Mouse (Mus musculus): ENCODE measurements around the gene Aptx. TPM values are rescaled to one million over a fixed set of nuclear protein-coding genes. Genes with fewer than 3 reads are reported as not detected.

Aptx gene
- 33.6 and 38.3 TPM in 2 replicates for polyA plus RNA-seq (2015; fragmentation: Nextera tagmentation; extraction: Ambion mirVana)

DNA sequence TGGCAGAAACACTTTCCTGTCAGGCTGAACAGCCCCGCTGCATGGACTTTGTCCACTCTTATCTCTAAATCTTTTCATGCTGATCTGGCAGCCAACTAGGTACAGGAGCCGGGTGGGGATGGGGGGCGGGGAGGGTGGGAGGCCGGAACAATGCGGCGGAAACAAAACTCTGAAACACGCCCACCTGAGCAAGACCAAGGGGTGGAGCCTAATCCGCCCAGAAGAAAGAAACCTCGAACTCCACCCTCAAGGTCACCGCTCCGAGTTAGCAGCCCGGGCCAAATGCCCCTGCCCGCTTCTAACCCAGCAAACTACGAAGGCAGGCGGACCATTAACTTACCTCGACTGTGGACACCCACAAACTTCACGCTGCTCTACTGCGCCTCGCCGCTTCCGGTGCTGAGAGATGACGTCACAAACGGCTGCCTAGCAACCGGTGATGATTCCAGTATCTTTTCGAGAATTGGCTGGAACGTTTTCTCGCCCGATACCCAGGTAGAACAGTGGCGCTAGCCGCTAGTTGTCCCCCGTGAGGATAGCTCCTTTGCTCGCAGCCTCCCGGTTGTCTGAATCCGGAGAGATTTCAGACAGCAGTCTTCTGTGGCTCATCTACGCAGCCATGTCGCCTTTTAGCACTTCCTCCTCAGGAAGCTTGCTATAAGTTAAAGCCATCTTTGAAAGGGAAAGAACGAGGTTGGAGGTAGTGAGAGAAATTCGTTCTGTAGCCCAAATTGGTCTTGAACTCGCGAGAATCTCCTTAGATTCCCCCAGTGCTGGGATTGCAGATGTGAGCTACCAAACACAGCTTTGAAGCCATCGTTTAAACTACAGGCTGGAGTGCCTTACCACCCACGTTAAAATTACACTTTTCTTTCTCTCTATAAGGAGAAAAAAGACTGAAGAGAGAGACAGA, at the start of gene Aptx:
Aptx (minus strand) TSS at position 398 of the 913 bp plus-strand sequence.

DNA sequence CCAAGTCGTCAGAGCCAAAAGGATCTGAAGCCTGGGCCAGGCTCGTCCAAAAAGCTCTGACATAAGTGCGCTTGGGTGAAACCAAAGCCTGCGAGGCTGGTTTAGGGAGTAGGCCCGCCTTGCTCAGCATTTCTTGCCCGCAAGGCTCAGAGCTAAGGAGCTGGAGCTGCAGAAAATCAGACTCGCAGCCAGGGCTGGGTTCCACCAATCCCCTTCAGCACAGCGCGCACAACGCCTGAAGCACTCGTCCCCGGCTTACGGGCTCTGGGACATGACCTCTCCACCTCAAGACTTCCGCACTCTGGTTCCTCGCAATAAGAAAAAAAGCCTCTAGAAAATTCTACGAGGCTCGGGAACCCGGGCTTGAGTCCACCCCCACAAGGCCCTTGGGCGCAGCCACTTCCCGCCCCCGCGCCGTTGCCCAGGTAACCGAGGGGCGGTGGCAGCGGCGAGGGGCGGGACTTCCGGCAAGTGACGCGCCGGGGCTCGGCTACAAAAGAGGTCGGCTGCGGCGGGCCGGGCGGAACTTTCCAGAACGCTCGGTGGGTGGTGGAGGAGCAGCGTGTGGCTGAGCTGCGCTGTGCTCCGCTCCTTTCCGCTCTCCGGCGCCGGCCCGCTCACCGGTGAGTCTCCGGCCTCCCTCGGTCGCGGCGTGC, 19.1 kb upstream of the Aptx start, which contains the start of gene Dnaja1:
Dnaja1 (plus strand) TSS at position 140 of the 656 bp plus-strand sequence.

MicroRNA genes within 50 kb of the gene (microRNA counts, 519-probe panel; counts per million panel counts)
- microRNA mmu-miR-207 = 40.5 counts per million

Small RNAs within 50 kb of the gene (microRNA-seq; reads per million reads assigned to microRNA genes)
- not detected for gene Mir207

Other genes with a start within 250 kb of the Aptx start
- gene Tmem215, start 231.0 kb downstream of the Aptx start, polyA plus RNA-seq (2015; fragmentation: Nextera tagmentation; extraction: Ambion mirVana) = 3.5 and 4.1 TPM in 2 replicates
- 563 and 606 TPM in 2 replicates for gene Dnaja1, start 19.0 kb upstream of the Aptx start, polyA plus RNA-seq (2015; fragmentation: Nextera tagmentation; extraction: Ambion mirVana)
- gene Smu1, start 54.7 kb upstream of the Aptx start, polyA plus RNA-seq (2015; fragmentation: Nextera tagmentation; extraction: Ambion mirVana) = 88.7 and 90.5 TPM in 2 replicates
- 6.8 and 7.7 TPM in 2 replicates for gene B4galt1, start 150.8 kb upstream of the Aptx start, polyA plus RNA-seq (2015; fragmentation: Nextera tagmentation; extraction: Ambion mirVana)
- gene Spink4, start 216.9 kb upstream of the Aptx start, polyA plus RNA-seq (2015; fragmentation: Nextera tagmentation; extraction: Ambion mirVana) = not detected in 2 replicates
- gene Bag1, start 245.1 kb upstream of the Aptx start, polyA plus RNA-seq (2015; fragmentation: Nextera tagmentation; extraction: Ambion mirVana) = 203 and 219 TPM in 2 replicates
- gene Chmp5, start 245.2 kb upstream of the Aptx start, polyA plus RNA-seq (2015; fragmentation: Nextera tagmentation; extraction: Ambion mirVana) = 129 and 135 TPM in 2 replicates

Measured in neural tube, postnatal 0 days (tissue).